Mouse (Mus musculus): ENCODE results near the gene Hist1h1t. TPM values are rescaled to one million over a fixed set of nuclear protein-coding genes. Genes with fewer than 3 reads are reported as not detected.

Gene Hist1h1t
- polyA plus RNA-seq, 1 experiment: not detected

GRCm38 (mm10) chr13:23743215-23743614 lies 47.6 kb downstream of the Hist1h1t start:
- peaks cover 7% of the 10 kb centered on the region; the same call in 1 of the 2 replicates for H3K4me1 ChIP-seq (ENCODE audit: control insufficient read depth, insufficient read depth, low read length)
- no peak overlapping the region for H3K4me3 ChIP-seq (ENCODE audit: insufficient read depth, low read depth, low read length)
- no peak for TF ChIP-seq POLR2A (IDR thresholded peaks at IDR 0.05; ENCODE audit: low read depth, low read length)
- no peak for TF ChIP-seq CTCF (conservative IDR thresholded peaks at IDR 0.05; ENCODE audit: insufficient read depth, insufficient read length, low read depth, low read length)
- no peak overlapping the region for H3K27ac ChIP-seq (ENCODE audit: insufficient read depth, low read depth, low read length)
- no peak for DNase-seq
- no peaks in the 10 kb centered on the region for H3K27me3 ChIP-seq (replicated peaks; ENCODE audit: control insufficient read depth, insufficient read depth, low read length)
- H3K36me3 ChIP-seq (ENCODE audit: control insufficient read depth, insufficient read depth, low read length): peaks cover 3% of the 10 kb centered on the region; the same call in 1 of the 2 replicates
- WGBS: 83% methylated on average over 5 of the region's 5 CpGs

- no peak overlapping the region for H3K4me3 ChIP-seq (ENCODE audit: insufficient read depth, low read depth, low read length)
- DNase-seq: no peak
- H3K27me3 ChIP-seq (replicated peaks; ENCODE audit: control insufficient read depth, insufficient read depth, low read length): no peaks in the 10 kb centered on the region
- H3K36me3 ChIP-seq (ENCODE audit: control insufficient read depth, insufficient read depth, low read length): peaks cover 3% of the 10 kb centered on the region; the same call in 1 of the 2 replicates
- WGBS: 53% methylated on average over 4 of the region's 4 CpGs
- TF ChIP-seq POLR2A (IDR thresholded peaks at IDR 0.05; ENCODE audit: low read depth, low read length): no peak
- TF ChIP-seq CTCF (conservative IDR thresholded peaks at IDR 0.05; ENCODE audit: insufficient read depth, insufficient read length, low read depth, low read length): no peak
- H3K4me1 ChIP-seq (ENCODE audit: control insufficient read depth, insufficient read depth, low read length): peaks cover 7% of the 10 kb centered on the region; the same call in 1 of the 2 replicates
- H3K27ac ChIP-seq (ENCODE audit: insufficient read depth, low read depth, low read length): no peak overlapping the region
Observed at GRCm38 (mm10) chr13:23743963-23744362, 48.3 kb downstream of the Hist1h1t start.

- no peak for DNase-seq
Observed at GRCm38 (mm10) chr13:23744421-23745380, 49.1 kb downstream of the Hist1h1t start.

GRCm38 (mm10) chr13:23745381-23746161 lies 50.0 kb downstream of the Hist1h1t start, which contains the start of gene Hist1h3c:
Gene Hist1h3c, minus strand, starts transcription at chr13:23745602.
- WGBS: under 1% methylated on average over 28 of the region's 28 CpGs

More at GRCm38 (mm10) chr13:23744421-23745380, 49.1 kb downstream of the Hist1h1t start:
- 11% methylated on average over 26 of the region's 36 CpGs for WGBS
- TF ChIP-seq CTCF (conservative IDR thresholded peaks at IDR 0.05; ENCODE audit: insufficient read depth, insufficient read length, low read depth, low read length): no peak
- TF ChIP-seq POLR2A (IDR thresholded peaks at IDR 0.05; ENCODE audit: low read depth, low read length): no peak
- Histone ChIP-seq H3K4me3 (ENCODE audit: insufficient read depth, low read depth, low read length) (no peak overlapping the region), H3K4me1 (ENCODE audit: control insufficient read depth, insufficient read depth, low read length) (peaks cover 7% of the 10 kb centered on the region; the same call in 1 of the 2 replicates), H3K36me3 (ENCODE audit: control insufficient read depth, insufficient read depth, low read length) (peaks cover 3% of the 10 kb centered on the region; the same call in 1 of the 2 replicates), H3K27me3 (replicated peaks; ENCODE audit: control insufficient read depth, insufficient read depth, low read length) (no peaks in the 10 kb centered on the region), H3K27ac (ENCODE audit: insufficient read depth, low read depth, low read length) (no peak overlapping the region)

More at GRCm38 (mm10) chr13:23745381-23746161, 50.0 kb downstream of the Hist1h1t start, which contains the start of gene Hist1h3c:
- TF ChIP-seq CTCF (conservative IDR thresholded peaks at IDR 0.05; ENCODE audit: insufficient read depth, insufficient read length, low read depth, low read length) (no peak), POLR2A (IDR thresholded peaks at IDR 0.05; ENCODE audit: low read depth, low read length) (no peak)
- Histone ChIP-seq H3K4me1 (ENCODE audit: control insufficient read depth, insufficient read depth, low read length) (peaks cover 7% of the 10 kb centered on the region; the same call in 1 of the 2 replicates), H3K27ac (ENCODE audit: insufficient read depth, low read depth, low read length) (peak within 1 kb of the TSS; percentile 93), H3K36me3 (ENCODE audit: control insufficient read depth, insufficient read depth, low read length) (peaks cover 3% of the 10 kb centered on the region; the same call in 1 of the 2 replicates), H3K27me3 (replicated peaks; ENCODE audit: control insufficient read depth, insufficient read depth, low read length) (no peaks in the 10 kb centered on the region), H3K4me3 (ENCODE audit: insufficient read depth, low read depth, low read length) (peak within 1 kb of the TSS; percentile 50)
- DNase-seq: peak; percentile 92

Other genes starting within 250 kb of the Hist1h1t start
- gene Btn1a1, start 229.9 kb upstream of the Hist1h1t start, polyA plus RNA-seq (2012; rRNA removed): not detected in 2 replicates
- not detected in 2 replicates for gene Btn2a2, start 207.0 kb upstream of the Hist1h1t start, polyA plus RNA-seq (2012; rRNA removed)
- 44.7 and 57.5 TPM in 2 replicates for gene Hist1h4h, start 164.8 kb upstream of the Hist1h1t start, polyA plus RNA-seq (2012; rRNA removed)
- gene Hist1h2af, start 161.9 kb upstream of the Hist1h1t start, polyA plus RNA-seq (2012; rRNA removed): 4.3 and 8.0 TPM in 2 replicates
- gene Hist1h3g, start 160.4 kb upstream of the Hist1h1t start, polyA plus RNA-seq (2012; rRNA removed): 0.25 and 0.58 TPM in 2 replicates
- gene Hist1h2bh, start 152.4 kb upstream of the Hist1h1t start, polyA plus RNA-seq (2012; rRNA removed): 0.27 and 0.36 TPM in 2 replicates
- gene Hist1h3f, start 151.8 kb upstream of the Hist1h1t start, polyA plus RNA-seq (2012; rRNA removed): 0.74 and 0.87 TPM in 2 replicates
- 1.4 and 2.5 TPM in 2 replicates for gene Hist1h4f, start 144.2 kb upstream of the Hist1h1t start, polyA plus RNA-seq (2012; rRNA removed)
- 0.05 and 0.09 TPM in 2 replicates for gene Hist1h1d, start 142.6 kb upstream of the Hist1h1t start, polyA plus RNA-seq (2012; rRNA removed)
- gene Hist1h3e, start 133.4 kb upstream of the Hist1h1t start, polyA plus RNA-seq (2012; rRNA removed): 3.8 and 4.3 TPM in 2 replicates
- 0.22 and 0.58 TPM in 2 replicates for gene Hist1h2ae, start 124.6 kb upstream of the Hist1h1t start, polyA plus RNA-seq (2012; rRNA removed)
- 3.1 and 4.6 TPM in 2 replicates for gene Hist1h2bg, start 124.4 kb upstream of the Hist1h1t start, polyA plus RNA-seq (2012; rRNA removed)
- 0.30 and 0.99 TPM in 2 replicates for gene Hist1h2bf, start 121.6 kb upstream of the Hist1h1t start, polyA plus RNA-seq (2012; rRNA removed)
- not detected in 2 replicates for gene Hist1h2ad, start 121.4 kb upstream of the Hist1h1t start, polyA plus RNA-seq (2012; rRNA removed)
- 0.68 and 0.88 TPM in 2 replicates for gene Hist1h3d, start 120.1 kb upstream of the Hist1h1t start, polyA plus RNA-seq (2012; rRNA removed)
- 3.7 and 5.4 TPM in 2 replicates for gene Hist1h4d, start 114.2 kb upstream of the Hist1h1t start, polyA plus RNA-seq (2012; rRNA removed)
- gene Hist1h2be, start 74.7 kb upstream of the Hist1h1t start, polyA plus RNA-seq (2012; rRNA removed): 1.2 TPM in 2 replicates
- 1.2 and 1.4 TPM in 2 replicates for gene Hist1h1e, start 73.3 kb upstream of the Hist1h1t start, polyA plus RNA-seq (2012; rRNA removed)
- gene Hist1h2ac, start 11.9 kb upstream of the Hist1h1t start, polyA plus RNA-seq (2012; rRNA removed): 0.43 and 0.44 TPM in 2 replicates
- 473 and 571 TPM in 2 replicates for gene Hist1h2bc, start 11.6 kb upstream of the Hist1h1t start, polyA plus RNA-seq (2012; rRNA removed)
- gene Hist1h4c, start 2.6 kb downstream of the Hist1h1t start, polyA plus RNA-seq (2012; rRNA removed): 9.4 and 10.3 TPM in 2 replicates
- 21.2 and 21.4 TPM in 2 replicates for gene Hfe, start 15.0 kb downstream of the Hist1h1t start, polyA plus RNA-seq (2012; rRNA removed)
- gene Hist1h1c, start 43.0 kb downstream of the Hist1h1t start, polyA plus RNA-seq (2012; rRNA removed): 68.7 and 76.0 TPM in 2 replicates
- 0.39 and 1.1 TPM in 2 replicates for gene Hist1h3c, start 49.8 kb downstream of the Hist1h1t start, polyA plus RNA-seq (2012; rRNA removed)
- 2.0 and 2.8 TPM in 2 replicates for gene Hist1h2bb, start 50.9 kb downstream of the Hist1h1t start, polyA plus RNA-seq (2012; rRNA removed)
- gene Hist1h2ab, start 55.3 kb downstream of the Hist1h1t start, polyA plus RNA-seq (2012; rRNA removed): 1.3 and 1.5 TPM in 2 replicates
- gene Hist1h3b, start 56.5 kb downstream of the Hist1h1t start, polyA plus RNA-seq (2012; rRNA removed): 0.88 and 1.4 TPM in 2 replicates
- 3.1 and 5.3 TPM in 2 replicates for gene Hist1h4b, start 61.2 kb downstream of the Hist1h1t start, polyA plus RNA-seq (2012; rRNA removed)
- 0.91 and 2.3 TPM in 2 replicates for gene Hist1h4a, start 65.4 kb downstream of the Hist1h1t start, polyA plus RNA-seq (2012; rRNA removed)
- 0.74 and 1.5 TPM in 2 replicates for gene Hist1h3a, start 66.6 kb downstream of the Hist1h1t start, polyA plus RNA-seq (2012; rRNA removed)
- gene Hist1h1a, start 67.9 kb downstream of the Hist1h1t start, polyA plus RNA-seq (2012; rRNA removed): 0.22 TPM in 1 of 2 replicates, not detected in the other
- 0.05 TPM in 1 of 2 replicates, not detected in the other for gene Trim38, start 74.1 kb downstream of the Hist1h1t start, polyA plus RNA-seq (2012; rRNA removed)
- 6.9 and 13.7 TPM in 2 replicates for gene Slc17a2, start 111.2 kb downstream of the Hist1h1t start, polyA plus RNA-seq (2012; rRNA removed)
- 142 and 150 TPM in 2 replicates for gene Slc17a3, start 143.6 kb downstream of the Hist1h1t start, polyA plus RNA-seq (2012; rRNA removed)
- gene Slc17a1, start 171.9 kb downstream of the Hist1h1t start, polyA plus RNA-seq (2012; rRNA removed): 284 and 312 TPM in 2 replicates
- gene Slc17a4, start 219.2 kb downstream of the Hist1h1t start, polyA plus RNA-seq (2012; rRNA removed): 2.6 and 2.8 TPM in 2 replicates
- gene Hist1h2ba, start 238.3 kb downstream of the Hist1h1t start, polyA plus RNA-seq (2012; rRNA removed): 0.33 and 0.41 TPM in 2 replicates
- gene Hist1h2aa, start 238.6 kb downstream of the Hist1h1t start, polyA plus RNA-seq (2012; rRNA removed): not detected in 2 replicates

All from kidney, adult 2 months (tissue).